Mouse (Mus musculus) heart, adult 2 months (tissue): ENCODE results near the gene Gm4707. TPM values are rescaled to one million over a fixed set of nuclear protein-coding genes. Genes with fewer than 3 reads are reported as not detected.

ENCODE experiments used
- DNase-seq, 2 experiments: peaks; one replicate each; pipeline ENCODE4 v3.0.0; 2021
- H3K27ac ChIP-seq: fragments of 200-600 bp; 2 replicates; pipeline ENCODE4 v1.8.1; 2022
- H3K27me3 ChIP-seq: fragments of 200-500 bp; 2 replicates; pipeline ENCODE4 v1.6.1; 2012; ENCODE audit warnings: mild to moderate bottlenecking, low read length, inconsistent platforms, mixed read lengths; ENCODE audit not compliant: control insufficient read depth, insufficient read depth
- H3K36me3 ChIP-seq: fragments of 200-500 bp; 2 replicates; pipeline ENCODE4 v1.6.1; 2012; ENCODE audit warnings: low read length, inconsistent platforms; ENCODE audit not compliant: control insufficient read depth, insufficient read depth
- H3K4me1 ChIP-seq: fragments of 200-500 bp; 2 replicates; pipeline ENCODE4 v1.6.1; 2011; ENCODE audit warnings: low read length; ENCODE audit not compliant: control insufficient read depth, insufficient read depth
- H3K4me3 ChIP-seq: fragments of 200-600 bp; 2 replicates; pipeline ENCODE4 v1.8.1; 2022
- H3K79me2 ChIP-seq: fragments of 200-500 bp; replicated peaks from 2 replicates; pipeline ENCODE4 v1.6.1; 2012; ENCODE audit warnings: mild to moderate bottlenecking, inconsistent platforms, low read length, moderate library complexity, mixed read lengths; ENCODE audit not compliant: control insufficient read depth, insufficient read depth
- H3K9ac ChIP-seq: fragments of 200-500 bp; 2 replicates; pipeline ENCODE4 v1.6.1; 2012; ENCODE audit warnings: low read depth, mild to moderate bottlenecking, control low read depth, inconsistent platforms, low read length, mixed read lengths
- CTCF ChIP-seq: fragments of 200-600 bp; IDR thresholded peaks from 2 replicates; pipeline ENCODE4 v1.8.1; 2022; ENCODE audit warnings: antibody characterized with exemption, mild to moderate bottlenecking, moderate library complexity
- EP300 ChIP-seq: fragments of 200-500 bp; IDR thresholded peaks from 2 replicates; pipeline ENCODE4 v1.6.1; 2011; ENCODE audit warnings: low read depth, low read length, control low read depth; ENCODE audit not compliant: insufficient read depth
- POLR2A ChIP-seq: fragments of 200-500 bp; IDR thresholded peaks from 2 replicates; pipeline ENCODE4 v1.6.1; 2011; ENCODE audit warnings: mild to moderate bottlenecking, low read depth, low read length, control low read depth; ENCODE audit not compliant: insufficient read depth
- WGBS: fragments of 180-500 bp; shearing (Covaris S2); methylation state at CpG from one replicate; pipeline ENCODE4 v1.1.7; 2018; 5-methylcytosine and 5-hydroxymethylcytosine counted together
- intact Hi-C: fragments of 180-260 bp; cut with DNase I; formaldehyde crosslinking; loops from one replicate; pipeline ENCODE4 v1.15.1; 2025
- long read RNA-seq: library from polyadenylated mRNA; stranded (forward); transcript quantifications from one replicate; pipeline ENCODE4 v2.0.0, GENCODE M21; 2021
- polyA plus RNA-seq: library from polyadenylated mRNA; depleted of rRNA; stranded (reverse); fragments of >200 nt; gene quantifications from 2 replicates; pipeline ENCODE4 v1.2.3, GENCODE M21; 2012; rRNA removed
- total RNA-seq, 2 experiments: library from RNA; stranded (reverse); gene quantifications; 2 replicates each; pipeline ENCODE4 v1.2.3; 2021

The Gm4707 gene
- total RNA-seq (under 1 TPM; 0.76 to 0.96 TPM), polyA plus RNA-seq (0.35 and 0.38 TPM in 2 replicates)
- long read RNA-seq, result 0 reads

DNA sequence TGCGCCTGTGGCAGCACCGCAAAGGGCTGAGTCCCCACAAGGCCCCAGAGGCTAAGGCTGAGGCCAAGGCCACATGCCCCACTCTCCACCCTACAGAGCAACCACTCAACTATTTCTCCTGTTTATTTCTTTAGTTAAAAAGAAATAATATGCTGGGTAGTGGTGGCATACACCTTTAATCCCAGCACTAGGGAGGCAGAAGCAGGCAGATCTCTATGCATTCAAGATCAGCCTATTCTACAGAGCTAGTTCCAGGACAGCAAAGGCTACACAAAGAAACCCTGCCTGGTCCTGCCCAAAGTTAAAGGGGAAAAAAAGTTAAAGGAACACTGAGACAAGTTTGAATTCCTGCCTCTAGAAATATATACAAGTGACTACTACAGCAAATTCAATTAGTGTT, at the start of gene Gm4707:
Gene Gm4707 (minus strand): TSS at position 101 of the 400 bp plus-strand sequence.
- no peak for DNase-seq
- no peaks in the 10 kb centered on the region for H3K27me3 ChIP-seq
- no peak for TF ChIP-seq CTCF
- no peak for TF ChIP-seq POLR2A
- TF ChIP-seq EP300, result no peak
- H3K79me2 ChIP-seq, result 0 out of 2 replicates have a peak, but pooled peaks cover 1% of the 10 kb centered on the region
- H3K36me3 ChIP-seq, result no peaks in the 10 kb centered on the region; the same call in 1 of the 2 replicates
- H3K4me1 ChIP-seq, result no peaks in the 10 kb centered on the region
- WGBS, result 98% methylated on average over 2 of the region's 2 CpGs
- H3K9ac ChIP-seq, result no peak within 1 kb of the TSS
- no peak within 1 kb of the TSS for H3K4me3 ChIP-seq
- no peak within 1 kb of the TSS for H3K27ac ChIP-seq
- intact Hi-C loops, result no loop called here

DNA sequence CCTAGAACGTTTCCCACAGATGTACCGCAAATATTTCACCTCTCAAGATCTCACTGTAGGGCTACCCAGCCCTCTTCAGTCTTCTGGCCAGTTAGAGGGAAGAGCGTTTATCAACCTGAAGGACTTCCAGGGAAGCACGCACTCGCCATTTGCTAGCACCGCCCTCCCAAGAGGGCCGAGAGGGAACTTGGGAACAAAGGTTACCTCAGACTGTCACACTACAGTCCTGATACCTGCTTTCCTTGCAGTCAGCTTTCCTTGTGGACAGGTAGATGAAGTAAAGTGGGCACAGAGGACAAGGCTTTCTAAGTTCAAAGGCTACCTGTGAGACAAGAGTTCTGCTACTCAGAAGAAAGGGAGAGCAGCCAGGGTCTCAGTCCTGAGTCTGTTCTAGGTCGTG, 47.1 kb upstream of the Gm4707 start:
- no peak for DNase-seq
- no peak overlapping the region for H3K27ac ChIP-seq
- no peak overlapping the region for H3K9ac ChIP-seq
- WGBS, result 88% methylated on average over 8 of the region's 8 CpGs
- H3K4me3 ChIP-seq, result no peak overlapping the region
- TF ChIP-seq EP300, result no peak
- TF ChIP-seq CTCF, result no peak
- TF ChIP-seq POLR2A, result no peak
- intact Hi-C loops, result no loop called here
- H3K79me2 ChIP-seq, result no peaks in the 10 kb centered on the region
- no peaks in the 10 kb centered on the region; the same call in 1 of the 2 replicates for H3K36me3 ChIP-seq
- H3K4me1 ChIP-seq, result peaks cover 3% of the 10 kb centered on the region
- no peaks in the 10 kb centered on the region for H3K27me3 ChIP-seq

DNA sequence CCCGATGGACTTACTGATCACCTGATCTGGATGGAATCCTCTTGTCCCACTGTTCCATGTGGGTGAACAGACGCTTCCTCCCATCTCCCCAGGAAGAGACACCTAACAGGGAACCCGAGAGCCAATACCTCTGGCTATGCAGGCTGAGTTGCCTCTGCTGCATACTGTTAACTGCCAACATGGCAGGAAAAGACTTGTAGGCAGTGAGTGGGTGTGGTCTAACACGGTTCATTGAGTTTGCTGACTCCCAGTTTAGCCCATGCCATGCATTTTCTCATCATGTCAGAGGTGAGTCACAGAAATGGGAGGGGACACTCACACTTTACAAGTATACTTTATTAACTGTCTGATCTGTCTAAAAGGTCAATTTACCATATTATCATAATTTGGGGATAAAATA, 36.1 kb upstream of the Gm4707 start:
- WGBS, result 80% methylated on average over 4 of the region's 4 CpGs
- intact Hi-C loops, result no loop called here
- TF ChIP-seq CTCF (no peak), EP300 (no peak), POLR2A (no peak)

DNA sequence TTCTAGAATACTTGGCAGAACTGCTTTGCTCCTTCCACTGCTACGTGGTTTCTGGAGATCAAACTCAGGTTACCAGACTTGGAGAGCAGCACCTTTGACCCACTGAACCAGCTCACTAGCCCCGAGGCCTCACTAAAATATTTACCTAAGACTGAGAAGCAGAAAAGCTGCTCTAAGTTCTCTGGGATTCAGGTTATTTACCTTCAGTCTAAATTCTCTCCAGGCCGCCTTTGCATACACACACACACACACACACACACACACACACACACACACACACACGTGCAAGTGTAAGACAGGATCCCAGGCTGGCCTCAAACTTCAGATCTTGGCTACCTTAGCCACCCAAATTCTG, 31.6 kb upstream of the Gm4707 start:
- Histone ChIP-seq H3K36me3 (no peaks in the 10 kb centered on the region), H3K27ac (no peak overlapping the region), H3K4me1 (peaks cover 2% of the 10 kb centered on the region; the same call in 1 of the 2 replicates), H3K27me3 (no peaks in the 10 kb centered on the region), H3K4me3 (no peak overlapping the region), H3K79me2 (no peaks in the 10 kb centered on the region), H3K9ac (no peak overlapping the region)
- intact Hi-C loops, result no loop called here
- WGBS, result 86% methylated on average over 4 of the region's 4 CpGs
- DNase-seq, result no peak
- TF ChIP-seq CTCF (no peak), POLR2A (no peak), EP300 (no peak)

More for the DNA sequence above, 36.1 kb upstream of the Gm4707 start:
- no peak overlapping the region for H3K27ac ChIP-seq
- H3K9ac ChIP-seq, result no peak overlapping the region
- no peaks in the 10 kb centered on the region for H3K4me1 ChIP-seq
- DNase-seq, result no peak
- no peaks in the 10 kb centered on the region for H3K79me2 ChIP-seq
- H3K27me3 ChIP-seq, result no peaks in the 10 kb centered on the region
- no peaks in the 10 kb centered on the region for H3K36me3 ChIP-seq
- no peak overlapping the region for H3K4me3 ChIP-seq

DNA sequence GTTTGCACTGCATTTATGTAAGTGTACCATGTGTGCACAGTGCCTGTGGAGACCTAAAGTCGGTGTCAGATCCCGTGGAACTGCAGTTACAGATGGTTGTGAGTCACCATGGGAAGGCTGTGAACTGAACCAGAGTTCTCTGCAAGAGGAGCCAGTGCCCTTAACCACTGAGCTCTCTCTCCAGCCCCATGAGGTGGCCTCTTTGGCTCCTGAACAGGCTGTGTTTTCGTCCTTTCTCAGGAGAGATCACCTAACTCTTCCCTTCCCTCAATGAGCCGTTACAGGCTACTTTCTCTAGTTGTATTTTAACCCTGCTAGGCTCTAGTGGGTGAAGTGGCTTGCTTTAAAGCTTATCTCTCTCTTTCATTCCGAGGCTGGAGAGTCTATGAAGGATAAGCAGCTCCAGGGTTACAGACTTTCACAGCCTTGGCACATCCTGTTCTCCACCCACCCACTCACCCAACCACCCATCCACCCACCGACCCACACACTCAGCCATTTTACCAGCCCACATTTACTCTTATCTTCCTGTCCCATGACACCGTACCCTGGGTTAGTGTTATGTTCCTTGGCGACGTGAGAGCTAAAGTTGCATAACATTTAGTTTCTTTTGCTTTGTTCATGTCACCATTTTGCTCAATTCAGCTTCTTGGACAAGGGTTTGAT, 31.1 kb upstream of the Gm4707 start:
- TF ChIP-seq CTCF (no peak), POLR2A (no peak), EP300 (no peak)
- H3K4me3 ChIP-seq, result no peak overlapping the region
- peaks cover 2% of the 10 kb centered on the region; the same call in 1 of the 2 replicates for H3K4me1 ChIP-seq
- intact Hi-C loops, result no loop called here
- H3K79me2 ChIP-seq, result no peaks in the 10 kb centered on the region
- DNase-seq, result no peak
- 59% methylated on average over 9 of the region's 9 CpGs for WGBS
- no peaks in the 10 kb centered on the region for H3K36me3 ChIP-seq
- no peak overlapping the region for H3K9ac ChIP-seq
- H3K27me3 ChIP-seq, result no peaks in the 10 kb centered on the region
- no peak overlapping the region for H3K27ac ChIP-seq

DNA sequence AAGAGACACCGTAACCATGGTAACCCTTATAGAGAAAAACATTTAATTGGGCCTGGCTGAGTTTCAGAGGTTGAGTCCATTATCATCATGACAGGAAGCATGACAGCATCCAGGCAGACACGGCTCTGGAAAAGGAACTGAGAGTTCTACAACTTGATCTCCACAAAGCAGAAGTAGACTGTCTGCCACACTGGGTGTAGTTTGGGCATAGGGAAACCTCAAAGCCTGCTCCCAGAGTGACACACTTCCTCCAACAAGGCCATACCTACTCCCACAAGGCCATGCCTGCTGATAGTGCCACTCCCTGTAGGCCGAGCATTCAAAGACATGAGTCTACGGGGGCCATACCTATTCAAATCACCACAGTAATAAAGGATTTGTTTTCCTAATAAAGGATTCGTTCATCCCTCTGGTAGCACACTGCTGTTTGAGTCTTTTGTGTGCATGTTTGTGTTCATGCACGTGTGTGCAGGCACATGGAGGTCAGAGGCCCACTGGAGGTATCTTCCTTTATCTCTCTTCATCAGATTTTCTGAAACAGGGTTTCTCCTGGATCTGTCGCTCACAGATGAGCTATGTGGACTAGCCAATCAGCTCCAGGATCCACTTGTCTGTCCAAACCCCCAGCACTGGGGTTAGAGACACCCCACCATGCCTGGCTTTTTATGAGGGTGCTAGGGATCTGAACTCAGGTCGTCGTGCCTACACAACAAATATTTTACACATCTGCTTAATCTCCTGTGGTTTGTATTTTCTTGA, 30.2 kb upstream of the Gm4707 start:
- peaks cover 4% of the 10 kb centered on the region for H3K4me1 ChIP-seq
- H3K4me3 ChIP-seq, result no peak overlapping the region
- no peak overlapping the region for H3K9ac ChIP-seq
- no peak overlapping the region for H3K27ac ChIP-seq
- no peak for DNase-seq
- 81% methylated on average over 9 of the region's 9 CpGs for WGBS
- intact Hi-C loops, result no loop called here
- H3K27me3 ChIP-seq, result no peaks in the 10 kb centered on the region
- H3K36me3 ChIP-seq, result no peaks in the 10 kb centered on the region
- TF ChIP-seq EP300, result no peak
- no peak for TF ChIP-seq CTCF
- TF ChIP-seq POLR2A, result no peak
- no peaks in the 10 kb centered on the region for H3K79me2 ChIP-seq
